Mouse (Mus musculus): ENCODE results near the gene Ifitm2.
"Not testable (repeated sequence)": the region's sequence is repeated elsewhere in the genome, so short reads cannot be mapped to it uniquely, and the experiment has no call there.

The Ifitm2 gene

DNA sequence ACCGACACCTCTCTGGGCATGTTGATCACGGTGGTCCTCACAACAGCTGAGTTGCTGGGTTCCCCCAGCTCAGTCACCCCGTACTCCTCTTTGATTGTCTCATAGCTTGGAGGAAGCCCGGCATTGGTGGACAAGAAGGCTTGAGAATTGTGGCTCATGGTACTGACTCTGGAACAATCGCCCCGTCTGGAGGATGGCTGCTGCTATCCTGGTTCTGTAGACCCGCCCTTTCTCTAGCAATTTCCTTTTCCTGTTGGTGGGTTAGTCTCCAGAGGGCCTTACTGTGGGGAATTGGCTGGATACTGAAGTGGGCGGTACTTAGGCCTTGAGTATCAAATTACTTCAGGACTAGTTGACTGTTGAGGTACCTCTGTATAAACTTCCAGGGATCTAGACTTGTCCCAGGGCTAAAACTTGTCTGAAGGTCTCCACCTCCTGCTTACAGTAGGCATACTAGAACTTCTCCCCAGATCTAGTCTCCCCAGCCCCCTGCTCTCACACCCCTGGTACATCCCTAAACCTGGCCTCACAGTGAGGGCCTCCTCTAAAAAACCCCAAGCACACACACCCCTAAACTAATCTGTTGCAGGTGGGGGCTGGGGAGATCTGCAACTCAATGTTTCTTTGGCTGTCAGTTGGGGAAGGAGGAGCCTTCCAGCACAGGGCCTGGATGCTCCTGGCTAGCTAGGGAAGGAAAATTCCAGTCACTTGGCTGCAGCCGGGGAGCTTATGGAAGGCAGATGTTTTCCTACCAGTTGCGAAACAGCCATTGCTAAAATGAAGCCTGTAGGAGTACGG, at the start of gene Ifitm2, which contains the start of gene Gm45717:
Gene Ifitm2, minus strand, starts transcription at position 230 of the 798 bp plus-strand sequence.
Gene Gm45717, minus strand, starts transcription at position 180 of the 798 bp plus-strand sequence.
- peak; percentile 99 for DNase-seq (ENCODE audit: low read depth, low spot score)

DNA sequence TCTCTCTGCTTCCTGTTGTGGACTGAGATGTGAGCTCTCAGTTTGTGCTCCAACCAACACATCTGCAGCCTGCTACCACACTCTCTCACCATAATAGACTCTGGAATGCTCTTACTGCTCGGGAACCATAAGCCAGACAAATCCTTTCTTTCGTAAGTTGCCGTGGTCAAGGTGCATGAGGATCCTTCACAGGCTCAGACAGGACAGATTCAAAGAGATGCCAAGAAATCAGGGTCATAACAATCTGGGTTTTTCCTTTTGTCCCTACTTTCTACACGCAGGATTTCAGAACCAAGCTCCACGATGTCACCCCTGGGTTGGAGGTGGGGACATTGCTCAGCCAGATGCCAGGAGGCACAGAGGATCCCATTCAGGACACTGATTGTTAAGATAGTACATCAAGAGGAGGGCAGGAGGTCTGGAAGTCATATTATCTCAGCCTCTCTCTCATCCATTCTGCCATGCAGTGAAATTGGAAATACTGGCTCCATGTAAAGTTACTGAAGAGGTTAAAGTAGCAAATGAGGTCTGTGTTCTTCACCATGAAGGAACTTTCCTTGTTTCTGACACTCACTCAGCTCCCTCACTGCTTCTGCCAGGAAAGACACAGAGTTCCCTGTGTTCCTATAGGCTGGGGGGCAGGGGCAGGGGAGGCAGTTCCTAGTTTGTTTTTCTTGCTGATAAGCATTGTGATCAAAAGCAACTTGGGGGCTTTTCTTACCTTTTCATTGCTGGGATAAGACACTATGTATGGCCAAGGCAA, 47.6 kb upstream of the Ifitm2 start:
- DNase-seq (ENCODE audit: low read depth, low spot score): no peak

DNA sequence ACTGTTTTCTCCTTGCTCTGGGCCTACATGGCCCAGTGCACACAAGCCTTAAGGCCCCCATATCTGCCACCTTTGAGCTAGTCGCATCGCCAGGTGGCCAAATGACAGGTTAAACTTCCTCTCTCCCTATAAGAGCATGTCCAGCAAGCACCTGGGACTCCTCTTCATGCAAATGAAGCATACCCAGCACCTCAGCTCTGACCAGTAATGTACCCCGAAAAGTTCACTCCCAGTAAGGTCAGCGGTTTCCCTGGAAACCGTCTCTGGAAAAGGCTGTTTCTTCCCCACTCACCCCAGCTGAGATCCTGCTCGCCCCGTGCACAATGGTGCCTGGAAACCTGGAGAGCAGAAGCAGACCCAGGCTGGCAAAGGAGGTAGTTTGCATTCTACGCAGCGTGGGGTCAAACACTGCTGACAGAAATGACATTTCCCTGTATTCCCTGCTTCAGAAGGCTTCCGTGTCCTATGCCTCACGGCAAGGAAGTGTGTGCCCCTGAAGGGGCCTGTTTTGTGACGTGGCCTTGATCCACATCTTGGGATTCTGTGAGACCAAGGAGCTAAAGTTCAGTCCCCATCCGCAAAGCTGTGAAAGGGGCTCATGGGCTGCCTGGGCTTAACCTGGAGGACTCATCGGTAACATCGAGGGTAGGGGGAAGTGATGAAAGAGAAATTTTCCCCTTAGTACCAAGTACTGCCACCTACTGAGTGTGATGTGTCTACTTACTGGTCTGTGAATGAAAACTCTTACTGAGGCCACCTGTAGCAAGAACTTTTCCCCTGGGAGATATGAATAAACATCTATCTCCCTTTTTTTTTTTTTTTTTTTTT, 45.3 kb upstream of the Ifitm2 start:
- no peak for DNase-seq (ENCODE audit: low read depth, low spot score)

DNA sequence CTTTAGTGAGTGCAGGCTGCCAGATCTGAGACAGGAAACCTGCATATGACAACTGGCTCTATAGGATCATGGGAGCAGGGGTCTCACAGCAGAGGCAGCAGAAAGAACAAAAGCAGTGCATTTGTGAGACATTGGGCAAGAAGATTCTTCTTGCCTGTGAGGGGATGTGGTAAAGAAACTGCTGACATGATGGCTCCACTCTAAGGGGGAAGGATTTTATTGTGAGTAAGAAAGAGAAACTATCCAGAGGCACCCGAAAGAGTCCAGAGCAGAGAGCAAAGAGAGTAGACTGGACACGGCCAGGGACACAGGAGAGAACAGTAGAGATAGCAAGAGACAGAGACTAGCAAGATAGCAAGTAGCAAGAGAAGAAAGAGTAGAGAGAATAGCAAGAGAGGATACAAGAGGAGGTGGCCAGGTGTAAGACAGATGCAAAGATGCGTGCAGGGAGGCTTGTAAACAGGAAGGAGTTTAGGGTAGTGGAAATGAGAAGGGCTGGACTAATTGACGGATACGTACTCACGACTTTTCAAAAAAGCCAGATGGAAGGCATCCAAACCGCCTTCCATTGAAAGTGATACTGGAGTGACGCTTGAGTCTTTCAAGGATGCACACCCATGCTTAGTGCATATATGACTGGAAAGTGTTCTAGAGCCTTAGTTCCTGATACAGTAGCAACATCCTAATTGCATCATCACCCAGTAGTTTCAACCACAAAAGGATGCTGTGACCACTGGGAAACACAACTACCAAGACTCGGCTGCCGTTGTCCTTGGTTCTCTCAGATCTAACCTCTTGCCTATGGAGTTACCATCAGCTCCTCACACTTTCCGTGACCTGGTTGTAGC, 43.3 kb upstream of the Ifitm2 start:
- DNase-seq (ENCODE audit: low read depth, low spot score): no peak

- DNase-seq (ENCODE audit: low read depth, low spot score): no peak
Observed at GRCm38 (mm10) chr7:140997817-140998216, 42.0 kb upstream of the Ifitm2 start.

GRCm38 (mm10) chr7:140991117-140991689, 35.4 kb upstream of the Ifitm2 start:
- DNase-seq (ENCODE audit: low read depth, low spot score): no peak

DNA sequence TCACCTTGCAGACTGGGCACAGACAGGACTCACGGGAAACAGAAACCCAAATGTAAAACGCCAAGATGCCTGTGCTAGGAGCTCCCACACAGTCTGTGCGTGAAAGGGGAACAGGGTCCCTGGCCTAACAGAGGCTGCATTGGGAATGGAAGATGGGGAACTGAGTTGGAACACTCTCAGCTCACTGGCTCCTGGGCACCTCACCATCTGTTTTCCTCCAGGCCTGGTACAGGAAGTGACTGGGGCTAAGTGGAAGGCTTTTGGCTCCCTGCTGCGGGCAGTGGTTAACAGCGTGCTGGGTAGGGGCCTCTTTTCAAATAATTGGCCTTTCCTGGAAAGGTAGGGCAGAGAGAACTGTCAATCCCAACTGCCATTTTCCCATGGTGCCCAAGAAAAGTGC, 34.8 kb upstream of the Ifitm2 start:
- DNase-seq (ENCODE audit: low read depth, low spot score): no peak

DNA sequence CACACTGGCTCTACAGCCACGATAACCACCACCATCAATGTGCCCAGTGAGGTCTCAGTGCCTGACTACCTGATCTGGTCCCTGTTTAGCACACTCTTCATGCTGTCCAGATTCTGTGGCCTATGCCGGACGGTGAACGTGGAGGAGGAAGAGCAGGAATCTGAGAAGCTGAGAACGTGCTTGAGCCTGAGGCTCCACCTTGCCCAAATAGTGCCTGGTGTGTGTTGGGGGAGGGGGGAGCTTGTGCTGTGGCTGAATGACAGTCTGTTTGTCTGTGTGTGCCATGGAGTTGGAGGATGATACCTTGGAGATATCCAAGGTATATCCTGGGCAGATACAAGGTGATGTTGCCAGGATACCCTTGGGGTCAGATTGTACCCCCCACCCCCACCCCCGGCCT, 34.4 kb upstream of the Ifitm2 start:
- no peak for DNase-seq (ENCODE audit: low read depth, low spot score)

GRCm38 (mm10) chr7:140989022-140989421, 33.2 kb upstream of the Ifitm2 start:
- DNase-seq (ENCODE audit: low read depth, low spot score): no peak

- no peak for DNase-seq (ENCODE audit: low read depth, low spot score)
Observed at GRCm38 (mm10) chr7:140987182-140988138, 31.7 kb upstream of the Ifitm2 start.

GRCm38 (mm10) chr7:140982971-140983370, 27.2 kb upstream of the Ifitm2 start:
- no peak for DNase-seq (ENCODE audit: low read depth, low spot score)

DNA sequence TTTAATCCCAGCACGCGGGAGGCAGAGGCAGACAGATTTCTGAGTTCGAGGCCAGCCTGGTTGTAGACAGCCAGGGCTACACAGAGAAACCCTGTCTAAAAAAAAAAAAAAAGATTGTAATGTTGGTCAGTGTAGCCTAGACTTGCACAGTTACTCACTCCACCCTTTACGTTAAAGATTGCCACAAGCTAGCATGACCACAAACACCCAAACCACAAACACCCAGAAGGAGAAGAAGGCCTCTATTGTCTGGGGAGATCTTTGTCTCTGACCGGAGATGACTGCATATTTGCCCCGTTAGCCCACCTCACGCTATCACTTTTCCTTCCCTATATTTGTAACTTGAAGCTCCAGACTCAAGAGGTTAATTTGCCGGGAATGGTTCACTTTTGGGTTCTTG, 25.9 kb upstream of the Ifitm2 start:
- DNase-seq (ENCODE audit: low read depth, low spot score): peak; percentile 28

DNA sequence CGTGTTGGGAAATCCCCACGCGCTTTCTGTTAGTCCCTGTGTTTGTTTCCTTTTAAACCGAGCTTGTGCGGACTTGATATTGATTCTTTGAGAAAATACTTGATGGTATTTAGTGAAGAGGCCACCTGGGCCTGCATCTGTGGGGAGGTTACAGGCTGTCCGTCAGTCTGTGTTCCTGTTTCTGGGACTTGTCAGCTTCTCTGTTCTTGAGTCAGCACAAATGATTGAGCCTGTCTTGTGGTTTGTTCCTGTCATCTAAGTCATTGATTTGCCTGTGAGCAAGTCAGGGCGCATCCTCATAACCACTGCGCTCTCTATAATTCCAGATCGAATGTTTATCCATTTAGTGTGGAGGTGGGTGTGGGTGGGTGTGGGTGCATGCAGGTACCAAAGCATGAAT, 20.9 kb upstream of the Ifitm2 start:
- not testable (repeated sequence) for DNase-seq (ENCODE audit: low read depth, low spot score)

DNA sequence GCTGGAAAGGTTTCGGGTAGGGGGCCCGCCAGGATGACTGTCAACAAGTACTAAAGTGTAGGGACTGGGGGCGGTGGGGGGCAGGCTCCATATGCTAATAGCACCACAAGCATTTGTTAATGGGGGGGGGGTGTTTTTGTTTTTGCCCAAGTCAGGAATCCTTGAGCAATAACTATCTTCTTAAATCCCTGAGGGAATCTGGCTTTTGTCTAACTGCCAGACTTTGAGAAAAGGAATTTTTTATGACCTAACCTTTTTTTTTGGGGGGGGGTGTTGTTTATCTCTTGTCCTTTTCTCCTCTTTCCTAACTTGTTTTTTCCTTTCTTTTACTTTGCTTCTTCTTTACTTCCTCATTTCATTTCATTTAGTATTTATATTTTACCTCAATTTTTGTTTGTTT, 19.7 kb upstream of the Ifitm2 start:
- DNase-seq (ENCODE audit: low read depth, low spot score): peak; percentile 39

DNA sequence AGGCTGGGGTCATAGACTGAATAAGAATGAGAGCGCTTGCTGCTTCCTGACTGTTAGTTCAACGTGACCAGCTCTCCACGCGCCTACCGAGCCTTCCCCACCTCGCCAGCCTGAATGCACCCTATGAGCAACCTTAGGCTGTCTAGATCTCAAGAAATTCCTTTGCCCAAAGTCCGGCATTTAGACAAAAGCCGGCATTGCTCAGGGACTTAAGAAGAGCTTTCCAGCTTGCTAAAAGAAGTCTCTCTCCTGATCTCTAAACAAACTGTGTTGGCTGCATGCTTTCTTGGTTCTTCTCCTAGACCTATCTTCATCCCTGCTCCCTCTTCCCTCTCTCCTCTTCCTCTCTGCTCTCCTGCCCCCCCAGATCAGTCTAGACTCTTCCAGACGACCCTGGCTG, 19.2 kb upstream of the Ifitm2 start:
- DNase-seq (ENCODE audit: low read depth, low spot score): no peak

DNA sequence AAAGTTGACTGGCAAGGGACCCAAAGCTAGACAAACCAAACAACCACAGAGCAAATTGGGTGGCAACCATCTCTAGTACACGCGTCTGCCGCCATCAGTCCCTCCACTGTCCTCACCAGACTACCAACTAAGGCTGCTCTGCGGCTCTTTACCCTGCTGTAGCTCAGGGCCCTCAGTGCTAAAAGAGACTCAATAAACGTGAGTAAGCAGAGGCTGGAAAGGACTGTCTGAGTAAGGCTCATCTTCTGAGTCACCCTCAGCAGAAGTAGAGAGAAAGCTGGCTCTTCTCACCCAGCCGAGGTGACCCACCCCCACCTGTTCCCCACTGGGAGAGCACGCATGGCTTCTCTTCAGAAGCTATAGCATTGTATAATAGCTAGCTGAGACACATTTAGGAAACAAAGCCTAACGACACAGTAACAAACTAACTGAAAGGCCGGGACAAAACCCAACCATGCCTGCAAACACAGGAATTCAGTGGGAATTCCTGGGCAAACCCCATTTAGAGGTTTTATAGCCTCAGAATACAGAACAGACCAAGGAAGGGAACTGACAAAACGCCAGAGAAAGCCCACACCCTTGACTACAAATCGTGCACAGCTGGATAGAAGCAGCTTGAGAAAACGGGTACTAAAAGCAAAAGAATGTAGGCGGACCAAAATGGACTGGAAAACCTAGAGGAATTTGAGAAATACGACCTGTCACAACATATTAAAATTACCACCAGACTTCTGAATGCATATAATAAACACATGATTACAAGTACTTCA, 17.8 kb upstream of the Ifitm2 start:
- peak; percentile 68 for DNase-seq (ENCODE audit: low read depth, low spot score)

- peak; percentile 36 for DNase-seq (ENCODE audit: low read depth, low spot score)
Observed at GRCm38 (mm10) chr7:140971479-140972171, 15.8 kb upstream of the Ifitm2 start.

GRCm38 (mm10) chr7:140970931-140971330, 15.1 kb upstream of the Ifitm2 start:
- DNase-seq (ENCODE audit: low read depth, low spot score): no peak

All from 3T3-L1 (cell line).